8 mouse cellular contexts compared by ENCODE assay signal in the genomic region with DNA sequence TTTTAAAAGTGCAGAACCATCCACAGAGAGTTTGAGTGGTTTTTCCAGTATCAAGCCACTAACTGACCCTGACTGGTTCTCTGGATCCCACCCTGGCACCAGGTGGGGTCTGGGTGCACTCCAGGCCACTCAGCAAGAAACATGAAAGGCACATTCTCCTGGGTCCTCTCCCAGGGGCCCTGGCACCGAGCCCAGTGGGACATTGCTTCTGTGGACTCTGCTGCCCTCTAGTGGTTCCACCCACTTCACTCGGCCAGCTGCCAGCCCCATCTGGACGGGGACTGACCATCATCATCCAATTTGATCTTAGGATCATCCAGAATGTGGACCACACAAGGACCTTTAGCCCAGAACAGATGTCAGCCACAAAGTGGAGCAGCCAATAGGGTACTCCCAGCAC. TPM values are rescaled to one million over a fixed set of nuclear protein-coding genes. Genes with fewer than 3 reads are reported as not detected.
DNase-seq lines count a peak whose midpoint lies in the region; ATAC-seq and TF ChIP-seq lines count a peak whose summit lies in the region.

No protein-coding gene starts in this region.

- no peaks in the 10 kb centered on the region for H3K27me3 ChIP-seq in liver, adult 2 months (ENCODE audit: control insufficient read depth, insufficient read depth, low read length)
- peaks cover 21% of the 10 kb centered on the region for H3K27me3 ChIP-seq in liver, embryonic 12.5 days (replicated peaks)
- no peaks in the 10 kb centered on the region for H3K27me3 ChIP-seq in forebrain, postnatal 0 days (ENCODE audit: insufficient read depth, low read length)
- no peaks in the 10 kb centered on the region for H3K27me3 ChIP-seq in intestine, embryonic 16.5 days (replicated peaks; ENCODE audit: control insufficient read depth, insufficient read depth, low read length)
- peaks cover 3% of the 10 kb centered on the region; the same call in 1 of the 2 replicates for H3K27me3 ChIP-seq in liver, embryonic 13.5 days

- H3K27ac ChIP-seq in liver, adult 2 months (replicated peaks; ENCODE audit: insufficient read depth, low read depth, low read length): no peak overlapping the region
- no peak overlapping the region for H3K27ac ChIP-seq in liver, embryonic 12.5 days
- no peak overlapping the region for H3K27ac ChIP-seq in bone marrow macrophage, adult 2 months (ENCODE audit: insufficient read depth, low read depth, low read length)
- H3K27ac ChIP-seq in forebrain, postnatal 0 days (ENCODE audit: low read depth, low read length): no peak overlapping the region
- no peak overlapping the region for H3K27ac ChIP-seq in intestine, embryonic 16.5 days (ENCODE audit: low read length)
- H3K27ac ChIP-seq in liver, embryonic 13.5 days: no peak overlapping the region

- DNase-seq in liver, adult 2 months (ENCODE audit: extremely low read depth, low read depth, low spot score): no peak
- DNase-seq in forebrain, postnatal 0 days: peak; percentile 80
- DNase-seq in liver, embryonic 13.5 days: peak; percentile 37
- DNase-seq in ovary, postnatal 14 days (ENCODE audit: low spot score): peak; percentile 88
- peak; percentile 54 for DNase-seq in urinary bladder, adult 2 months (ENCODE audit: low spot score)

- H3K79me2 ChIP-seq in liver, adult 2 months (ENCODE audit: control insufficient read depth, insufficient read depth, low read length): no peaks in the 10 kb centered on the region

- H3K9ac ChIP-seq in liver, adult 2 months (ENCODE audit: low read depth, low read length): no peak overlapping the region
- no peak overlapping the region for H3K9ac ChIP-seq in liver, embryonic 12.5 days
- no peak overlapping the region for H3K9ac ChIP-seq in forebrain, postnatal 0 days
- 0 out of 2 replicates have a peak overlapping the region, but pooled peaks have one; percentile 7 for H3K9ac ChIP-seq in intestine, embryonic 16.5 days (ENCODE audit: low read depth, low read length)
- no peak overlapping the region for H3K9ac ChIP-seq in liver, embryonic 13.5 days

- ATAC-seq in liver, embryonic 12.5 days: no peak
- ATAC-seq in forebrain, postnatal 0 days: no peak
- ATAC-seq in intestine, embryonic 16.5 days: 0 out of 2 replicates have a peak, but pooled peaks have one; percentile 26
- ATAC-seq in liver, embryonic 13.5 days (ENCODE audit: low read depth): no peak

- TF ChIP-seq POLR2A in liver, adult 2 months (IDR thresholded peaks at IDR 0.05; ENCODE audit: extremely low read depth, insufficient read depth, low read length): no peak
- TF ChIP-seq POLR2A in bone marrow macrophage, adult 2 months (IDR thresholded peaks at IDR 0.05; ENCODE audit: borderline replicate concordance, low read depth, low read length): no peak

- TF ChIP-seq CTCF in liver, adult 2 months (IDR thresholded peaks at IDR 0.05; ENCODE audit: low read depth, low read length): peak; percentile 97
- peak; percentile 97 for TF ChIP-seq CTCF in bone marrow macrophage, adult 2 months (IDR thresholded peaks at IDR 0.05; ENCODE audit: low read depth, low read length)
- TF ChIP-seq CTCF in forebrain, postnatal 0 days (IDR thresholded peaks at IDR 0.05; ENCODE audit: low read depth): peak; percentile 93

- no peak overlapping the region for H3K4me2 ChIP-seq in liver, embryonic 12.5 days
- no peak overlapping the region for H3K4me2 ChIP-seq in forebrain, postnatal 0 days (ENCODE audit: low read depth)
- no peak overlapping the region for H3K4me2 ChIP-seq in intestine, embryonic 16.5 days (ENCODE audit: low read depth, low read length)
- no peak overlapping the region for H3K4me2 ChIP-seq in liver, embryonic 13.5 days

- WGBS in liver, adult 2 months: 0% methylated on average over 3 of the region's 3 CpGs
- 3% methylated on average over 3 of the region's 3 CpGs for WGBS in liver, embryonic 12.5 days (ENCODE audit: insufficient replicate concordance)
- WGBS in forebrain, postnatal 0 days: 0% methylated on average over 3 of the region's 3 CpGs
- 0% methylated on average over 3 of the region's 3 CpGs for WGBS in intestine, embryonic 16.5 days
- WGBS in liver, embryonic 13.5 days (ENCODE audit: insufficient replicate concordance): 4% methylated on average over 3 of the region's 3 CpGs

- H3K4me1 ChIP-seq in liver, adult 2 months (ENCODE audit: control insufficient read depth, insufficient read depth, low read length): no peaks in the 10 kb centered on the region
- no peaks in the 10 kb centered on the region for H3K4me1 ChIP-seq in liver, embryonic 12.5 days
- peaks cover 5% of the 10 kb centered on the region; the same call in 1 of the 2 replicates for H3K4me1 ChIP-seq in bone marrow macrophage, adult 2 months (ENCODE audit: control insufficient read depth, insufficient read depth, low read length)
- no peaks in the 10 kb centered on the region for H3K4me1 ChIP-seq in forebrain, postnatal 0 days (ENCODE audit: insufficient read depth)
- no peaks in the 10 kb centered on the region for H3K4me1 ChIP-seq in intestine, embryonic 16.5 days (ENCODE audit: control insufficient read depth, insufficient read depth, low read length)
- no peaks in the 10 kb centered on the region for H3K4me1 ChIP-seq in liver, embryonic 13.5 days (replicated peaks)

- no peaks in the 10 kb centered on the region for H3K9me3 ChIP-seq in liver, embryonic 12.5 days (replicated peaks)
- no peaks in the 10 kb centered on the region for H3K9me3 ChIP-seq in forebrain, postnatal 0 days (ENCODE audit: low read length)
- H3K9me3 ChIP-seq in intestine, embryonic 16.5 days (ENCODE audit: control insufficient read depth, low read length): no peaks in the 10 kb centered on the region
- no peaks in the 10 kb centered on the region for H3K9me3 ChIP-seq in liver, embryonic 13.5 days (replicated peaks)

- H3K4me3 ChIP-seq in liver, adult 2 months (ENCODE audit: insufficient read depth, low read depth, low read length): no peak overlapping the region
- no peak overlapping the region for H3K4me3 ChIP-seq in liver, embryonic 12.5 days
- H3K4me3 ChIP-seq in bone marrow macrophage, adult 2 months (ENCODE audit: insufficient read depth, low read length): no peak overlapping the region
- H3K4me3 ChIP-seq in forebrain, postnatal 0 days (ENCODE audit: low read depth, low read length): no peak overlapping the region
- H3K4me3 ChIP-seq in intestine, embryonic 16.5 days (ENCODE audit: low read length): no peak overlapping the region
- H3K4me3 ChIP-seq in liver, embryonic 13.5 days (replicated peaks): no peak overlapping the region

- H3K36me3 ChIP-seq in liver, adult 2 months (ENCODE audit: control insufficient read depth, insufficient read depth, low read length): no peaks in the 10 kb centered on the region
- no peaks in the 10 kb centered on the region for H3K36me3 ChIP-seq in liver, embryonic 12.5 days
- no peaks in the 10 kb centered on the region for H3K36me3 ChIP-seq in forebrain, postnatal 0 days (ENCODE audit: insufficient read depth)
- H3K36me3 ChIP-seq in intestine, embryonic 16.5 days (ENCODE audit: control insufficient read depth, insufficient read depth, low read length): no peaks in the 10 kb centered on the region
- no peaks in the 10 kb centered on the region for H3K36me3 ChIP-seq in liver, embryonic 13.5 days

RNA-seq across cellular contexts. Expression of a gene that starts 15.6 kb away (rescaled TPM):
- total RNA-seq in liver, adult 2 months (2014; rRNA removed): 11.8 and 16.8 TPM in 2 replicates
- 24.9 and 25.3 TPM in 2 replicates for polyA plus RNA-seq in liver, adult 2 months (2012; rRNA removed)
- polyA plus RNA-seq in liver, embryonic 12.5 days (2016; fragmentation: Nextera tagmentation; extraction: Ambion mirVana): 10.1 and 10.8 TPM in 2 replicates
- 20.5 and 23.6 TPM in 2 replicates for polyA plus RNA-seq in bone marrow macrophage, adult 2 months (2012; ENCODE audit: insufficient read depth, insufficient read length, missing spikeins)
- 81.9 and 99.1 TPM in 2 replicates for total RNA-seq in forebrain, postnatal 0 days (2014; rRNA removed)
- 17.9 and 19.4 TPM in 2 replicates for polyA plus RNA-seq in forebrain, postnatal 0 days (2015; fragmentation: Nextera tagmentation; extraction: Ambion mirVana)
- 7.9 and 8.1 TPM in 2 replicates for polyA plus RNA-seq in intestine, embryonic 16.5 days (2015; fragmentation: Nextera tagmentation; extraction: Ambion mirVana)
- polyA plus RNA-seq in liver, embryonic 13.5 days (2015; fragmentation: Nextera tagmentation; extraction: Ambion mirVana): 5.3 and 5.4 TPM in 2 replicates
- polyA plus RNA-seq in urinary bladder, adult 2 months (2012; rRNA removed): 29.0 and 34.9 TPM in 2 replicates
